Mouse (Mus musculus): Measurements from ENCODE around the gene Rab6b.

DNA sequence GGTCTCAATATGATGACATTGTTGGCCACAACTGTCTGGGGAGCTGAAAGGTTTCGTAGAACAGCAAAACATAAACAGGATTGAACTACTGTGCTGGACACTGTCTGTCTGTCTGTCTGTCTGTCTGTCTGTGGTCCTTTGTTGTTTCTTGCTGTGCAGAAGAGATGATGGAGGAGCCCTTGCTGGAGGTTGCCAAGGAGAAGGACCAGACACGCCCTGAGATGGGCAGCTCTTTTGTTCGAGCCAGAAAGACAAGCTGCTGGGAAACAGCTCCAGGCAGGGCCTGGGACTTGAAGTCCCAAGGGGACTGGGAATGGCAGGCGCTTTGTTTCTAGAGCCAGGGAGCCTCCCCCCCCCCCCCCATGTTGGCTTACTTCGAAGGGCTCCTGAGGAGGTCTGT lies 5.9 kb downstream of the Rab6b start:
- TF ChIP-seq CTCF (IDR thresholded peaks at IDR 0.05; ENCODE audit: low read depth, low read length) (no peak), TAL1 (conservative IDR thresholded peaks at IDR 0.05; ENCODE audit: low read depth, low read length) (no peak), GATA1 (IDR thresholded peaks at IDR 0.05; ENCODE audit: borderline replicate concordance, low read length) (no peak), POLR2AphosphoS5 (IDR thresholded peaks at IDR 0.05; ENCODE audit: insufficient replicate concordance, low read depth, low read length) (no peak)
